Mouse (Mus musculus): ENCODE data around the gene Tshz2. TPM values are rescaled to one million over a fixed set of nuclear protein-coding genes. Genes with fewer than 3 reads are reported as not detected.
A peak's percentile ranks its signal among the peaks of the same experiment; 100 is the strongest.

Gene Tshz2
- polyA plus RNA-seq, 1 experiment: 19.5 TPM

- peaks cover 6% of the 10 kb centered on the region for H3K4me1 ChIP-seq (ENCODE audit: control insufficient read depth, insufficient read depth, insufficient read length, low read length)
Observed at GRCm38 (mm10) chr2:169814351-169814750, 181.5 kb downstream of the Tshz2 start.

GRCm38 (mm10) chr2:169814757-169815156, 181.9 kb downstream of the Tshz2 start:
- H3K4me3 ChIP-seq (ENCODE audit: insufficient read depth, low read depth, low read length): no peak overlapping the region
- peaks cover 6% of the 10 kb centered on the region for H3K4me1 ChIP-seq (ENCODE audit: control insufficient read depth, insufficient read depth, insufficient read length, low read length)
- 0 out of 2 replicates have a peak overlapping the region, but pooled peaks have one; percentile 10 for H3K27ac ChIP-seq (replicated peaks; ENCODE audit: low read depth, low read length)

More at GRCm38 (mm10) chr2:169814351-169814750, 181.5 kb downstream of the Tshz2 start:
- no peak overlapping the region for H3K4me3 ChIP-seq (ENCODE audit: insufficient read depth, low read depth, low read length)
- H3K27ac ChIP-seq (replicated peaks; ENCODE audit: low read depth, low read length): no peak overlapping the region

- H3K4me1 ChIP-seq (ENCODE audit: control insufficient read depth, insufficient read depth, insufficient read length, low read length): no peaks in the 10 kb centered on the region
- H3K4me3 ChIP-seq (ENCODE audit: insufficient read depth, low read depth, low read length): no peak overlapping the region
- H3K27ac ChIP-seq (replicated peaks; ENCODE audit: low read depth, low read length): no peak overlapping the region
Observed at GRCm38 (mm10) chr2:169821021-169821441, 188.2 kb downstream of the Tshz2 start.

GRCm38 (mm10) chr2:169825908-169826307, 193.1 kb downstream of the Tshz2 start:
- Histone ChIP-seq H3K27ac (replicated peaks; ENCODE audit: low read depth, low read length) (no peak overlapping the region), H3K4me1 (ENCODE audit: control insufficient read depth, insufficient read depth, insufficient read length, low read length) (0 out of 2 replicates have a peak, but pooled peaks cover 2% of the 10 kb centered on the region), H3K4me3 (ENCODE audit: insufficient read depth, low read depth, low read length) (no peak overlapping the region)

- Histone ChIP-seq H3K4me3 (ENCODE audit: insufficient read depth, low read depth, low read length) (no peak overlapping the region; the same call in 1 of the 2 replicates), H3K27ac (replicated peaks; ENCODE audit: low read depth, low read length) (no peak overlapping the region), H3K4me1 (ENCODE audit: control insufficient read depth, insufficient read depth, insufficient read length, low read length) (0 out of 2 replicates have a peak, but pooled peaks cover 2% of the 10 kb centered on the region)
Observed at GRCm38 (mm10) chr2:169826316-169826715, 193.5 kb downstream of the Tshz2 start.

GRCm38 (mm10) chr2:169826833-169827232, 194.0 kb downstream of the Tshz2 start:
- Histone ChIP-seq H3K4me3 (ENCODE audit: insufficient read depth, low read depth, low read length) (no peak overlapping the region), H3K4me1 (ENCODE audit: control insufficient read depth, insufficient read depth, insufficient read length, low read length) (0 out of 2 replicates have a peak, but pooled peaks cover 2% of the 10 kb centered on the region), H3K27ac (replicated peaks; ENCODE audit: low read depth, low read length) (no peak overlapping the region)

GRCm38 (mm10) chr2:169832184-169832583, 199.4 kb downstream of the Tshz2 start:
- Histone ChIP-seq H3K4me3 (ENCODE audit: insufficient read depth, low read depth, low read length) (no peak overlapping the region), H3K27ac (replicated peaks; ENCODE audit: low read depth, low read length) (no peak overlapping the region), H3K4me1 (ENCODE audit: control insufficient read depth, insufficient read depth, insufficient read length, low read length) (no peaks in the 10 kb centered on the region)

GRCm38 (mm10) chr2:169833638-169834037, 200.8 kb downstream of the Tshz2 start:
- Histone ChIP-seq H3K4me3 (ENCODE audit: insufficient read depth, low read depth, low read length) (no peak overlapping the region), H3K27ac (replicated peaks; ENCODE audit: low read depth, low read length) (no peak overlapping the region), H3K4me1 (ENCODE audit: control insufficient read depth, insufficient read depth, insufficient read length, low read length) (no peaks in the 10 kb centered on the region)

GRCm38 (mm10) chr2:169834602-169835001, 201.8 kb downstream of the Tshz2 start:
- Histone ChIP-seq H3K4me3 (ENCODE audit: insufficient read depth, low read depth, low read length) (no peak overlapping the region), H3K27ac (replicated peaks; ENCODE audit: low read depth, low read length) (no peak overlapping the region), H3K4me1 (ENCODE audit: control insufficient read depth, insufficient read depth, insufficient read length, low read length) (no peaks in the 10 kb centered on the region)

- no peaks in the 10 kb centered on the region for H3K4me1 ChIP-seq (ENCODE audit: control insufficient read depth, insufficient read depth, insufficient read length, low read length)
- no peak overlapping the region for H3K27ac ChIP-seq (replicated peaks; ENCODE audit: low read depth, low read length)
- H3K4me3 ChIP-seq (ENCODE audit: insufficient read depth, low read depth, low read length): no peak overlapping the region
Observed at GRCm38 (mm10) chr2:169837031-169837605, 204.3 kb downstream of the Tshz2 start.

- Histone ChIP-seq H3K4me1 (ENCODE audit: control insufficient read depth, insufficient read depth, insufficient read length, low read length) (no peaks in the 10 kb centered on the region), H3K4me3 (ENCODE audit: insufficient read depth, low read depth, low read length) (no peak overlapping the region), H3K27ac (replicated peaks; ENCODE audit: low read depth, low read length) (no peak overlapping the region)
Observed at GRCm38 (mm10) chr2:169838521-169838920, 205.7 kb downstream of the Tshz2 start.

GRCm38 (mm10) chr2:169841442-169841841, 208.6 kb downstream of the Tshz2 start:
- H3K4me1 ChIP-seq (ENCODE audit: control insufficient read depth, insufficient read depth, insufficient read length, low read length): no peaks in the 10 kb centered on the region
- H3K27ac ChIP-seq (replicated peaks; ENCODE audit: low read depth, low read length): no peak overlapping the region
- H3K4me3 ChIP-seq (ENCODE audit: insufficient read depth, low read depth, low read length): no peak overlapping the region

- Histone ChIP-seq H3K4me3 (ENCODE audit: insufficient read depth, low read depth, low read length) (no peak overlapping the region), H3K27ac (replicated peaks; ENCODE audit: low read depth, low read length) (no peak overlapping the region), H3K4me1 (ENCODE audit: control insufficient read depth, insufficient read depth, insufficient read length, low read length) (no peaks in the 10 kb centered on the region)
Observed at GRCm38 (mm10) chr2:169842494-169842893, 209.7 kb downstream of the Tshz2 start.

- Histone ChIP-seq H3K27ac (replicated peaks; ENCODE audit: low read depth, low read length) (no peak overlapping the region), H3K4me3 (ENCODE audit: insufficient read depth, low read depth, low read length) (no peak overlapping the region)
Observed at GRCm38 (mm10) chr2:169843553-169843952, 210.7 kb downstream of the Tshz2 start.

GRCm38 (mm10) chr2:169849077-169849476, 216.3 kb downstream of the Tshz2 start:
- Histone ChIP-seq H3K4me1 (ENCODE audit: control insufficient read depth, insufficient read depth, insufficient read length, low read length) (no peaks in the 10 kb centered on the region), H3K4me3 (ENCODE audit: insufficient read depth, low read depth, low read length) (no peak overlapping the region), H3K27ac (replicated peaks; ENCODE audit: low read depth, low read length) (no peak overlapping the region)

More at GRCm38 (mm10) chr2:169843553-169843952, 210.7 kb downstream of the Tshz2 start:
- H3K4me1 ChIP-seq (ENCODE audit: control insufficient read depth, insufficient read depth, insufficient read length, low read length): no peaks in the 10 kb centered on the region

GRCm38 (mm10) chr2:169849541-169849940, 216.7 kb downstream of the Tshz2 start:
- Histone ChIP-seq H3K4me1 (ENCODE audit: control insufficient read depth, insufficient read depth, insufficient read length, low read length) (no peaks in the 10 kb centered on the region), H3K4me3 (ENCODE audit: insufficient read depth, low read depth, low read length) (no peak overlapping the region), H3K27ac (replicated peaks; ENCODE audit: low read depth, low read length) (no peak overlapping the region)

Data from brown adipose tissue, adult 24 weeks (tissue).